Mouse (Mus musculus): ENCODE results near the gene Otud7b.
"Not testable (repeated sequence)": the region's sequence is repeated elsewhere in the genome, so short reads cannot be mapped to it uniquely, and the experiment has no call there.

Otud7b gene

GRCm38 (mm10) chr3:96147950-96148349 lies 43.6 kb downstream of the Otud7b start:
- DNase-seq (ENCODE audit: low spot score) = no peak

DNA sequence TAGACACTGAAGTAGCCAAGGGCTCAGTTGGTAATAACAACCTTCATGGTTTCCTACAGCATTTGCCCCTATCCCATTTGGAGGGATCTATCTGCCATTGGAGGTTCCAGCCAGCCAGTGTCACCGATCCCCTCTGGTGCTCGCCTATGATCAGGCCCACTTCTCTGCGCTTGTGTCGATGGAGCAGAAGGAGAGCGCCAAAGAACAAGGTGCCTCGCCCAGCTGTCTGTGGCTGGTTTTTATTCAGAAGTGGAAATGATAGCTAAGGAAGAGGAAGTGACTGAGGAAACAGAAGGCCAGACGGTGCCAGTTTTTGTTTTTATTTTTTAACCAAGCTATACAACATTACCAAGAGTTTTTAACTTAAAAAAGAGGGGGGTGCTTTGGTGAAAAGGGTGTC lies 47.5 kb downstream of the Otud7b start:
- DNase-seq (ENCODE audit: low spot score) = no peak

DNA sequence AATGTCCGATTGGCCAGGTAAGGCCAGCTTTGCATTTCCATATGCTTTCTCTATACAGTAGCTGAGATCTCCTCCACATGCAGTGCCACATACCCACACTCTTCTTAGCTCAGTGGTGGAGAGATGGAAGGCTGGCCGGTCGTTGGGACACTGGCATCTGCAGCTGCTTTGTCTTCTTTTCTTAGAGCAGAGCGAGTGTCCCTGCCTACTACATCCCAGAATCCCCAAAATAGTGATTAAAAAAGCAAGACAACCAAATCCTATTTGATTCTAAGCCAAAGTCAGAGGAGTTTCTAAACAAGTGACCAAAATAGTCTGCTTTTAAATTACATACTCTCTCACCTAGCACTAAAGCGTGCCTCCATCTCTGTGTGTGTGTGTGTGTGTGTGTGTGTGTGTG lies 48.3 kb downstream of the Otud7b start:
- DNase-seq (ENCODE audit: low spot score) = no peak

DNA sequence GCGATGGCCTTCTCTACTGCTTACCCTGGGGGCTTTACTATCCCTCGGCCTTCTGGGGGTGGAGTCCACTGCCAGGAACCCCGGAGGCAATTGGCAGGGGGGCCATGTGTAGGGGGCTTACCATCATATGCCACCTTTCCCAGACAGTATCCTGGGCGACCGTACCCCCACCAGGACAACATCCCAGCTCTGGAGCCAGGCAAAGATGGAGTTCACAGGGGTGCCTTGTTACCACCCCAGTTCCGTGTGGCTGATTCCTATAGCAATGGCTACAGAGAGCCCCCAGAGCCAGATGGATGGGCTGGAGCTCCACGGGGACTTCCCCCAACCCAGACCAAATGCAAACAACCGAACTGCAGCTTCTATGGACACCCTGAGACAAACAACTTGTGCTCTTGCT lies 51.2 kb downstream of the Otud7b start:
- DNase-seq (ENCODE audit: low spot score) = no peak

DNA sequence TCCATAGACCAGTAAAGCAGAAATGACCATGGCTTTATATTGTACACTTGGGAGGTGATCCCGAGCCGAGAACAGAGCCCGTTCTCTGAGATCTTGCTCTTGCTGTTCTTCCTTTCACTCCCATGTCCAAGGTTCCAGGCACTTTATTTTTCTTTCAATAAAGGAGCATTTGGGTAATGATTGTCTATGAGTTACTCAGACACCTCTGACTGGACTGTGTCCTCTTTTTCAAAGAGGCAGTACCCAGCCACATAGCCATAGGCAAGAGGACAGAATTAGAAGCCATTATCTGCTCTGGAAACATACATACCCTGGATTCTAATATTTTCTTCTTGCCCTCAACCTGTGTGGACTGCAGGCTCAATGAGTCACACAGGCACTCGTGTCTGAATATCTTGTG lies 55.5 kb downstream of the Otud7b start:
- no peak for DNase-seq (ENCODE audit: low spot score)

- DNase-seq (ENCODE audit: low spot score) = no peak
These were observed 56.0 kb downstream of the Otud7b start for GRCm38 (mm10) chr3:96160222-96160802.

GRCm38 (mm10) chr3:96160803-96161516 lies 56.6 kb downstream of the Otud7b start:
- no peak for DNase-seq (ENCODE audit: low spot score)

DNA sequence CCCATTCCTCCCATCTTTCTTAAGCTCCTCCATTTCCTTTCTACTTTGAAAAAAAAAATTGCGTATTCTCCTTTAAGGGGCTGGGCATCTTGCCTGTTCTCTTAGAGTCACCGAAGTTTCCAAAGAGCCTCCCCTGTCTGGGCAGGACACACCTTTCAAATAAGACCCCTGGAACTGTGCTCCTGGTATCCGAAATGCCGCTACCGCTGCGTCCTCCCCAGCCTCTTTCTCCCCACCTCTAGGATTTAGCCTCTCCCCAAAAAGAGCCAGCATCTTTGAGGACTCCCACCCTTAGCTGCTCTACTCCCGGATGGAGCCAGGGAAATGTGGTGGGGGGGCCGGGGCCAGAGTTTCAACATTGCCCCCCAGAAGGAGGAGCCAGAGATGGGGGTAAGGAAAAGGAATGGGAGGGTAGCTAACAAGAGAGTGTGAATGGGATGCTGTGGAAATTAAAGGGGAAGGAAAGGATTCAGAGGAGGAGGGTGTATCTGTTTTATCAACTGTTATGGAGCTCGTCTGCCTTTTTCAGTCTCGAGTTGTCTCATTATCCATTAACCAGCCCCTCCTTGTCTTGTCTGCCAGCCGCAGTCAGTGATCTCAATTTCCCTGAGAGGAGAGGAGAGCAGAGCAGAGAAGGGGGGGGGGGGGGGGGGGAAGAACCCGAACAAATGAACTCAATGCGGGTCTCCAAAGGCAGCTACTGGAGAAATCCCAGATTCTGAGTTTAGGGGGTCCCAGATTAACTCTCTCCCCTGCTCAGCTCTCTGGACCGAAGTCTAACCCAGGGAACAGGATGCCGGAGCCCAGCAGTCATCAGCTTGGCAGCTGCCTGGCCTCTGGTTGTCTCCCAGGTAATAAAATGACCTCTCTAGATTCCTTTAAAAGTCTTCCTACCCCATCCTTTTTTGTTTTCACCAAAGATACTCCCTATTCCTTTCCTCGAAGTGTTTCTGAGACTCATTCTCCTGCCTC lies 57.8 kb downstream of the Otud7b start, which contains the start of gene Mtmr11:
Gene Mtmr11, plus strand, starts transcription at position 136 of the 972 bp plus-strand sequence.
- no peak for DNase-seq (ENCODE audit: low spot score)

DNA sequence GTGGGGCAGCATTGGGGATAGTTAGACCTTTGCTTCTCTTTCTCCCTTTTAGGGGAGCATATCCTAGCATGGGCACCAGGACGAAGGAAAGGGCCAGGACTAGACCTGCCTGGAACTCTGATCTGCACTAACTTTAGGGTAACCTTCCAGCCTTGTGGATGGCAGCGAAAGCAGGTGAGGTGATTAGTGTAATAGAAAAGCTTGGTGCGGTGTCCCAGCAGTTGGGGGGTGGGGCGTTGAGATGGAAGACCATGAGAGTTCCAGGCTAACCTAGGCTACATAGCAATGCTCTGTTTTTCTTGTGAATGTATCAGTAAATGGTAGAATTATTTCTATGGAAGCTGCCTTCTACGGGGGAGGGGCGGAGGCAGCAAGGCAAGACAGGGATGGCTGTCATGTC lies 58.7 kb downstream of the Otud7b start:
- DNase-seq (ENCODE audit: low spot score) = no peak

GRCm38 (mm10) chr3:96168466-96169158 lies 64.3 kb downstream of the Otud7b start:
- no peak for DNase-seq (ENCODE audit: low spot score)

DNA sequence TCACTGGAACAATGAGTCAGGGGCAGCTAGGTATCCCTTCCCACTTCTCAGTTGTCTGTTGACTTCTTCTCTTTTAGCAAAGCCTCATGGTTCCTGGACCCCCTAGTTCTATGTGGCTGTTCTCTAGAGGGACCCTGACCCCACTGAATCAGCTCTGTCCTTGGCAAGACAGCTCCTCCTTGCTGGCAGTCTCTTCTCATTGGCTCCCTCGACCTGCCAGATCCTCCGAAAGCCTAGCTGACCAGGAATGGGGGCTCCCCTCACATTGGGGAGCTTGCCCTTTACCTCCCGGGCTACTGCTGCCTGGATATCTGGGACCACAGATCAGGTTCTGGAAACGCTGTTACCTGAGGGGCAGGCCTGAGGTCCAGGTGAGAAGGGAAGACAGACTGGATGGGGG lies 65.9 kb downstream of the Otud7b start:
- DNase-seq (ENCODE audit: low spot score) = no peak

GRCm38 (mm10) chr3:96170976-96171545 lies 66.7 kb downstream of the Otud7b start:
- DNase-seq (ENCODE audit: low spot score) = no peak

DNA sequence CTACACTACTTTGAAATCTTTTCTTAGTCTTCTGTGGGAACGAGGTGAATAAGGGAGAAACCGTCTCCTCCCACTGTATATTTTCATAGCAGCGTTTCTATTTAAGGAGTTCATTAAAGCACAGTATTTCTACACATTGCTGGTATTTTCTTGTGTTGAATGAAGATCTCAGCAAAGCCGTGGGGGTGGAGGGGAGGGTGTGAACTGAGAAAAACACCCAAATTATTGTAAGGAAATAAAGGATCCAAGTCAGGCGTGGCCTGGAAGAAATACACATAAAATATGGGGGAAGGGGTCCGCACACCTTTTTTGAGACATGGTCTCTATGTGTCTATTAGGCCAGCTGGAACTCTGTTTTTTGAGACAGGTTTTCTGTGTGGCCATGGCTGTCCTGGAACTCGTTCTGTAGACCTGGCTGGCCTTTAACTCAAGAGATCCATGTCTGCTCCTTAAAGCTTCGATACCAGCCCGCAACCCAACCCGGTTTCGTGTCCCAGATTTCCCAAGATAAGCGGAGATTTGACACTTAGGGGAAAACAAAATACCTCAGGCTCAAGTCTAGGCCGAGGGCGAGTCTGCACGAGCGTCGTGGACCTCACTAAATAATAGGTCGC lies 67.4 kb downstream of the Otud7b start:
- no peak for DNase-seq (ENCODE audit: low spot score)

GRCm38 (mm10) chr3:96172197-96173178 lies 68.2 kb downstream of the Otud7b start, which contains the start of gene Sf3b4:
Gene Sf3b4, plus strand, starts transcription at chr3:96172332.
- DNase-seq (ENCODE audit: low spot score) = peak; percentile 68

- DNase-seq (ENCODE audit: low spot score) = no peak
These were observed 68.9 kb downstream of the Otud7b start for GRCm38 (mm10) chr3:96173185-96173584.

DNA sequence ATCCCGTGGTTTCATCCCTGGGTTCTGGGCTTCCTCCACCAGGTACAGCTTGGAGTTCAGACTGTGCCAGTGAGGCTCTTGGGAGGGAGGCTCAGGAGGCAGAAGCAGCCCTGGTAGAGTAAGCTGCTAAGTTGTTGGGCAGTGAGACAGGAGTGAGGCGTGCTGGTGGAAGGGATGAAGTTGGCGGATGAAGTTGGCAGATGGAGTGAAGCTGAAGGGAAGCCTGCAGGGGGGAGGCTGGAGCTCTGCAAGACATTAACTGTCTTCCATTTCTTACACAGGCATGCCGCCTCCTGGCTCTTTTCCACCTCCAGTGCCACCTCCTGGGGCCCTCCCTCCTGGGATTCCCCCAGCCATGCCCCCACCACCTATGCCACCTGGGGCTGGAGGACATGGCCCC lies 69.7 kb downstream of the Otud7b start:
- DNase-seq (ENCODE audit: low spot score) = not testable (repeated sequence)

- DNase-seq (ENCODE audit: low spot score) = no peak
These were observed 70.9 kb downstream of the Otud7b start for GRCm38 (mm10) chr3:96175251-96175650.

DNA sequence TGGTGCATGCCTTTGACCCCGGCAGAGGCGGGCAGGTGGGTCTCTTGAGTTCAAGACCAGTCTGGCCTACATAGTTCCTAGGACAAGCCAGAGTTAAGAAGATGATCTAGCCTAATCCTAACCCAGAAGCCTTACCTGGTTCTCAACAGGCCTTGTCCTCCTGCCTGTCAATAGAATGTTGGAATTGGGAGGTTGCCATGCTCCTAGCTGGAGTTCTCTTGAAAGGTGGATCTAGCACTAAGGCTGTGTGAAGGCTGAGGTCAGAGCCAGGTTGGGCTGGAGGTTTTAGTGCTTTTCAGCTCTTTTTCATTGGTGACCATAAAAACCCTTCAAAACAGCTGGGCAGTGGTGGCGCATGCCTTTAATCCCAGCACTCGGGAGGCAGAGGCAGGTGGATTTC lies 74.1 kb downstream of the Otud7b start:
- no peak for DNase-seq (ENCODE audit: low spot score)

GRCm38 (mm10) chr3:96178902-96179301 lies 74.6 kb downstream of the Otud7b start:
- no peak for DNase-seq (ENCODE audit: low spot score)

- no peak for DNase-seq (ENCODE audit: low spot score)
These were observed 75.2 kb downstream of the Otud7b start for GRCm38 (mm10) chr3:96179531-96179930.
